Mouse (Mus musculus): ENCODE data around the gene Mki67. TPM values are rescaled to one million over a fixed set of nuclear protein-coding genes. Genes with fewer than 3 reads are reported as not detected.
A peak's percentile ranks its signal among the peaks of the same experiment; 100 is the strongest.

Mki67 gene
- polyA plus RNA-seq, 1 experiment from 2014 or later: 34.4 TPM

DNA sequence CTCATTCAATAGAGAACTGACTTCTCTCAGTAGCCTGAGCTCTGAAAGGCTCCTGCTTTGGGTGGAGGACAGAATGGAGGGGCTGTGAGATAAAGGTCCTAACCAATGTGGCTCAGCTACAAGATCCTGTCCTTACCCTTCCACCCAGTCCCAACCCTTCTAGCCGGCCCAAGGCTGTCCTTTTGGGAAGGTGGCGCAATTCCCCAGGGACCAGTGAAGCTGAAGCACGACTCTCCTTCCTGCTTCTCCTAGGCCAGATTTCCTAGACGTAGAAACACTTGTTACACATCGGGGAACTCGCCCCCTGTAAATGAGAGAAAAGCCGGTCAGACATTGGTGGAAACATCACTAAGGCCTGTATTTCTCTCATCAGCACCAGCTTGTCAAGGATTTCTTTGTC is 52.0 kb downstream of the Mki67 start:
- Histone ChIP-seq H3K9me3 (replicated peaks; ENCODE audit: control insufficient read depth, low read length) (no peaks in the 10 kb centered on the region), H3K9ac (ENCODE audit: low read length) (no peak overlapping the region), H3K27me3 (ENCODE audit: control insufficient read depth, insufficient read depth, low read length) (no peaks in the 10 kb centered on the region), H3K4me1 (ENCODE audit: control insufficient read depth, insufficient read depth, low read length) (no peaks in the 10 kb centered on the region), H3K27ac (ENCODE audit: low read length) (no peak overlapping the region), H3K4me3 (replicated peaks; ENCODE audit: low read length) (no peak overlapping the region), H3K36me3 (ENCODE audit: control insufficient read depth, insufficient read depth, low read length) (no peaks in the 10 kb centered on the region), H3K4me2 (ENCODE audit: low read depth, low read length) (no peak overlapping the region)
- no peak for ATAC-seq (ENCODE audit: insufficient read depth, low FRiP score)
- 80% methylated on average over 7 of the region's 7 CpGs for WGBS

DNA sequence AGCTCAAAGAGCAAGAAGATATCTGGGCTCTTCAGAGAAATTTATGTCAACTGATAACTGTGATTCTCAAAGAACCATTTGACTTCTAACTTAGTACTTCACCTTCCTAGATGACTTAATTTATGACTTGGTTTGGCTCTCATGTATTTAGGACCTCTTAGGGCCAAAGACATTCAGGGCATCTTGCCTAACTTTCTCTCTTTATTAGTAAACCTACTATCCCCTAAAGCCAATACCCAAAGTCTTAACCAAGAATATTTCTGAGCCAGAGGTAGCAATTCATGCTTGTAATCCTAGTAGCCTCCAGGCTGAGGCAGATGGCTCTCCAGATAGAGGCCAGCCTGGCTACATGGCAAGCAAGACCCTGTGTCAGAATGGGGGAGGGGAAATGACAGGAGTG is 55.8 kb downstream of the Mki67 start:
- H3K4me1 ChIP-seq (ENCODE audit: control insufficient read depth, insufficient read depth, low read length): 0 out of 2 replicates have a peak, but pooled peaks cover 3% of the 10 kb centered on the region
- H3K27me3 ChIP-seq (ENCODE audit: control insufficient read depth, insufficient read depth, low read length): no peaks in the 10 kb centered on the region
- H3K9ac ChIP-seq (ENCODE audit: low read length): no peak overlapping the region
- H3K9me3 ChIP-seq (replicated peaks; ENCODE audit: control insufficient read depth, low read length): no peaks in the 10 kb centered on the region
- no peak for ATAC-seq (ENCODE audit: insufficient read depth, low FRiP score)
- H3K4me3 ChIP-seq (replicated peaks; ENCODE audit: low read length): no peak overlapping the region
- H3K36me3 ChIP-seq (ENCODE audit: control insufficient read depth, insufficient read depth, low read length): no peaks in the 10 kb centered on the region
- H3K27ac ChIP-seq (ENCODE audit: low read length): no peak overlapping the region
- no peak overlapping the region for H3K4me2 ChIP-seq (ENCODE audit: low read depth, low read length)

DNA sequence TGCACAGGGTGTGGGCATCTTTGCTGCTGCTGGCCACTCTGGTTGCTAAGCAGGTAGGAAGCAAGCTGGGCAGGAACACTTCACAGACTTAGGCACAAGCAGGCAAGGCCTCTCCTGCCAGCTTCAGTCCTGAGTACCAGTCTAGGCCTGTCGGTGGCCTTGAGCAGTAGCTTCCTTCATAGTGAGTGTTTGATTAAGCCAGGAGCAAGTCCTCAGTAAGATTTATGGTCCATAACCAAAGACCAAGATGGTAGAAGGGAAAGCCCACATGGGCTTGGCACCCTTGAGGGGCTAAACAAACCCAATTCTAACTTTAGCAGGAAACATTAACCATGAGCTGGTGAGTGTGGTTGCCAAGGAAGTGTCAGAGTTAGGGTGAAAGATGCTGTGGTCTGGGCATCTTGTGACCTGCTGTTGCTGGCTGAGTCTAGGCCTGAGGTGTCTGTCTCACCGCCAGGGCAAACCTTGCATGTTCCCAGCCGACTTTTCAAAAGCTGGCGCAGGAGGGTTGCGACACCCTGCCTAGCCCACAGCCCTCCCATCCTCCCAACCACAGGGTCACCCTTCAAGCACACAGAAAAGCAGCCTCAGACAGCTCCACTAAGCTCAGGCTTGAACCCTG is 56.7 kb downstream of the Mki67 start:
- WGBS: 84% methylated on average over 5 of the region's 5 CpGs
- ATAC-seq (ENCODE audit: insufficient read depth, low FRiP score): no peak

DNA sequence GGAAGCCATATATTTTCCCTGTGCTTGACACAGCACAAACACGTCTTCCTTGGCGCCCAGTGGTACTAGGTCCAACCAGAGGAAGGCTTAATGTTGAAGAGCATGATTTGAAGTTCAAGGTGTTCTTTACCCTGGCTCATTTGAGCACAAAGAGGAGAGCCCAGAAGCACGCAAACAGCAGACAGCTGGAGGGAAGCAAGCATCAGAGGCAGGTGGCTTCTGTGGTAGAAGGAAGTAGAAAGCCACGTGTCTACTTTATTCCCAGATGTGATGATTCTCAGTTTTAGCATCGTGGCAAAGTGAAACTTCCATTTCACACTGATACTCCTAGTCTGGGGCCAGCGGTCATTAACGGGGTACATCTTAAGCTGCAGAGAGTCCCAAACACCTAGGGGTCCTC is 58.0 kb downstream of the Mki67 start:
- no peaks in the 10 kb centered on the region for H3K9me3 ChIP-seq (replicated peaks; ENCODE audit: control insufficient read depth, low read length)
- no peak for ATAC-seq (ENCODE audit: insufficient read depth, low FRiP score)
- H3K36me3 ChIP-seq (ENCODE audit: control insufficient read depth, insufficient read depth, low read length): no peaks in the 10 kb centered on the region

More for the DNA sequence above, 56.7 kb downstream of the Mki67 start:
- no peaks in the 10 kb centered on the region for H3K27me3 ChIP-seq (ENCODE audit: control insufficient read depth, insufficient read depth, low read length)
- no peak overlapping the region for H3K4me2 ChIP-seq (ENCODE audit: low read depth, low read length)
- no peaks in the 10 kb centered on the region for H3K9me3 ChIP-seq (replicated peaks; ENCODE audit: control insufficient read depth, low read length)
- H3K27ac ChIP-seq (ENCODE audit: low read length): no peak overlapping the region
- H3K36me3 ChIP-seq (ENCODE audit: control insufficient read depth, insufficient read depth, low read length): no peaks in the 10 kb centered on the region
- 0 out of 2 replicates have a peak, but pooled peaks cover 3% of the 10 kb centered on the region for H3K4me1 ChIP-seq (ENCODE audit: control insufficient read depth, insufficient read depth, low read length)
- H3K4me3 ChIP-seq (replicated peaks; ENCODE audit: low read length): no peak overlapping the region
- no peak overlapping the region for H3K9ac ChIP-seq (ENCODE audit: low read length)

DNA sequence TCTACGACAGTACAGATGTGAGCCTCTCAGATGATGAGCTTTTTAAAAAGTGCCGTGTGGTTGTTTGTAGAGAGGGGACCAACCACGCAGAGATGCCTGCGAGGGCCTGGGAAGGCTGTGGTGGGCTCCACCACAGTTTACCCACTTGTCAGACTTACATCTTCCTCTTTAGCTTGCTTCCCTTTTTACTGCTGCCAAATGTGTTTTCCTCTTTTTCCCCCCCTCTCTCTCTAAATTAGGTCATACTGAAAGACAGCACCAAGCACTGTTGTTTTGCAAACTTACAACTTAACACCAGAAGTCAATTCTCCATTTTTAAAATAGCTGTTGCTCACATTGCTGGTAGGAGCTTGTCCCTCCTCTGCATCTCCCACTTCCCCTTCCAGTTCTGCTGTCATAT is 61.0 kb downstream of the Mki67 start:
- 76% methylated on average over 4 of the region's 4 CpGs for WGBS

More for the DNA sequence above, 58.0 kb downstream of the Mki67 start:
- Histone ChIP-seq H3K27me3 (ENCODE audit: control insufficient read depth, insufficient read depth, low read length) (no peaks in the 10 kb centered on the region), H3K4me2 (ENCODE audit: low read depth, low read length) (no peak overlapping the region), H3K4me1 (ENCODE audit: control insufficient read depth, insufficient read depth, low read length) (0 out of 2 replicates have a peak, but pooled peaks cover 3% of the 10 kb centered on the region), H3K4me3 (replicated peaks; ENCODE audit: low read length) (no peak overlapping the region), H3K9ac (ENCODE audit: low read length) (no peak overlapping the region), H3K27ac (ENCODE audit: low read length) (no peak overlapping the region)
- 84% methylated on average over 7 of the region's 7 CpGs for WGBS

DNA sequence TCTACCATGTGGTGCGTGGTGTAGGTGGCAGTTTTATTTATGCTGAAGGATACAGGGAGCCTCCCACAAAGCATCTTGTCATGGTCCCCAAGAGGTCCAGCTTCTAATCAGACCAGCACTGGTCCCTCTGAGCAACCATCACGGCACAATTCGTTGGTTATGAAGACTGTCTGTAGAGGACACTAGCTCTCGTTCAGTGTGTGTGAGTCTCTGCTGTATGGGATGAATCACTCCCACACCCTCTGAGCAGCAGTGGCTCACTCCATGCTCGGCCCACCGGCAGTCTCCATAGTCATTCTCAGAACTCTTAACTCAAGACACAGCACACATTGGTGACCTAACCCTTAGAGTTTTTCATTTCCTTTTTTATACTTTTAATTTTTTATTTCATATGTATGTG is 61.9 kb downstream of the Mki67 start:
- no peaks in the 10 kb centered on the region for H3K9me3 ChIP-seq (replicated peaks; ENCODE audit: control insufficient read depth, low read length)
- no peak overlapping the region for H3K4me2 ChIP-seq (ENCODE audit: low read depth, low read length)
- no peak for ATAC-seq (ENCODE audit: insufficient read depth, low FRiP score)
- no peak overlapping the region for H3K4me3 ChIP-seq (replicated peaks; ENCODE audit: low read length)
- H3K4me1 ChIP-seq (ENCODE audit: control insufficient read depth, insufficient read depth, low read length): 0 out of 2 replicates have a peak, but pooled peaks cover 3% of the 10 kb centered on the region
- H3K27me3 ChIP-seq (ENCODE audit: control insufficient read depth, insufficient read depth, low read length): no peaks in the 10 kb centered on the region
- H3K9ac ChIP-seq (ENCODE audit: low read length): no peak overlapping the region
- H3K27ac ChIP-seq (ENCODE audit: low read length): no peak overlapping the region
- 86% methylated on average over 6 of the region's 6 CpGs for WGBS
- no peaks in the 10 kb centered on the region for H3K36me3 ChIP-seq (ENCODE audit: control insufficient read depth, insufficient read depth, low read length)

More for the DNA sequence above, 61.0 kb downstream of the Mki67 start:
- Histone ChIP-seq H3K27me3 (ENCODE audit: control insufficient read depth, insufficient read depth, low read length) (no peaks in the 10 kb centered on the region), H3K27ac (ENCODE audit: low read length) (0 out of 2 replicates have a peak overlapping the region, but pooled peaks have one; percentile 8), H3K4me2 (ENCODE audit: low read depth, low read length) (no peak overlapping the region), H3K9me3 (replicated peaks; ENCODE audit: control insufficient read depth, low read length) (no peaks in the 10 kb centered on the region), H3K4me1 (ENCODE audit: control insufficient read depth, insufficient read depth, low read length) (0 out of 2 replicates have a peak, but pooled peaks cover 3% of the 10 kb centered on the region), H3K4me3 (replicated peaks; ENCODE audit: low read length) (no peak overlapping the region), H3K9ac (ENCODE audit: low read length) (no peak overlapping the region), H3K36me3 (ENCODE audit: control insufficient read depth, insufficient read depth, low read length) (no peaks in the 10 kb centered on the region)
- ATAC-seq (ENCODE audit: insufficient read depth, low FRiP score): no peak

DNA sequence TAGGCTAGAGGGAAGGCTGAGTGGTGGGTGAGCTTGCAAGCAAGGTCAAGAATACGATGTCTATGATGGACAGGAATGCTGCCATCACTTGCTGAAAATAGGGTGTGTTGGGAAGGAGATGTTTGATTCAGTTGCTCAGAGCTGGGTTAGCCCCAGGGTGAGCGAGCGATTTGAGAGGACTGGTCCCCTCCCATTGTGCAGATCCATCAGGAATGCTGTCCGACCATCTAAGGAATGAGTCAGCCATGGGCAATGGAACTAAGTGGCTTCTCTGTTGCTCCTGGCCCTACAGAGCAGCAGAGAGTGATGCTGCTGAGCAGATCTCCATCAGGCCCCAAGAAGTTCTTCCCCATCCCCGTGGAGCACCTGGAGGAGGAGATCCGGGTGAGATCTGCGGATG is 62.6 kb downstream of the Mki67 start:
- WGBS: 79% methylated on average over 7 of the region's 7 CpGs
- Histone ChIP-seq H3K9ac (ENCODE audit: low read length) (no peak overlapping the region), H3K36me3 (ENCODE audit: control insufficient read depth, insufficient read depth, low read length) (no peaks in the 10 kb centered on the region), H3K4me3 (replicated peaks; ENCODE audit: low read length) (0 out of 2 replicates have a peak overlapping the region, but pooled peaks have one; percentile 33), H3K4me1 (ENCODE audit: control insufficient read depth, insufficient read depth, low read length) (0 out of 2 replicates have a peak, but pooled peaks cover 3% of the 10 kb centered on the region), H3K9me3 (replicated peaks; ENCODE audit: control insufficient read depth, low read length) (no peaks in the 10 kb centered on the region), H3K4me2 (ENCODE audit: low read depth, low read length) (no peak overlapping the region), H3K27ac (ENCODE audit: low read length) (no peak overlapping the region), H3K27me3 (ENCODE audit: control insufficient read depth, insufficient read depth, low read length) (no peaks in the 10 kb centered on the region)
- no peak for ATAC-seq (ENCODE audit: insufficient read depth, low FRiP score)

DNA sequence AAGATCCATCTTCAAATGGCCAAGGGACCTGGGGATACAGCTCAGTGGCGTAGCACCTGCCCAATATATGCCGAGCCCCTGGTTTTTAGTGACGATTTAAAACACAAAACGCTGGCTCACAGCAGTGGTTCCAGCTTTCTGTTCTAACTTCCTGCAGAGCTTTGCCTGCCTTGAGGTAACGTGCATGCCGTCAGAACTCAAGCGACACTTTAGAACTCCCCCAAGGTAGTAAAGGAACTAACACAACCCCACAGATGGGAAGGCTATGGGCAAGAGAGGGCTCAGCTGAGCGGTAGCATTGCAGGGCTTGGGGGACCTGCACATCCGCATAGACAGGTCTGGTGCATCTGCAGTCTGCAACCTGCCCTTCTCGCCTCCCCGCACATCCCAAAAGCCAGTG is 63.4 kb downstream of the Mki67 start:
- Histone ChIP-seq H3K4me1 (ENCODE audit: control insufficient read depth, insufficient read depth, low read length) (0 out of 2 replicates have a peak, but pooled peaks cover 3% of the 10 kb centered on the region), H3K4me2 (ENCODE audit: low read depth, low read length) (peak overlapping the region; percentile 45), H3K36me3 (ENCODE audit: control insufficient read depth, insufficient read depth, low read length) (no peaks in the 10 kb centered on the region), H3K27ac (ENCODE audit: low read length) (peak overlapping the region; percentile 75; the same call in 1 of the 2 replicates), H3K4me3 (replicated peaks; ENCODE audit: low read length) (peak overlapping the region; percentile 33; the same call in 1 of the 2 replicates), H3K9ac (ENCODE audit: low read length) (peak overlapping the region; percentile 65; the same call in 1 of the 2 replicates), H3K9me3 (replicated peaks; ENCODE audit: control insufficient read depth, low read length) (no peaks in the 10 kb centered on the region), H3K27me3 (ENCODE audit: control insufficient read depth, insufficient read depth, low read length) (no peaks in the 10 kb centered on the region)
- WGBS: 79% methylated on average over 11 of the region's 11 CpGs
- no peak for ATAC-seq (ENCODE audit: insufficient read depth, low FRiP score)

DNA sequence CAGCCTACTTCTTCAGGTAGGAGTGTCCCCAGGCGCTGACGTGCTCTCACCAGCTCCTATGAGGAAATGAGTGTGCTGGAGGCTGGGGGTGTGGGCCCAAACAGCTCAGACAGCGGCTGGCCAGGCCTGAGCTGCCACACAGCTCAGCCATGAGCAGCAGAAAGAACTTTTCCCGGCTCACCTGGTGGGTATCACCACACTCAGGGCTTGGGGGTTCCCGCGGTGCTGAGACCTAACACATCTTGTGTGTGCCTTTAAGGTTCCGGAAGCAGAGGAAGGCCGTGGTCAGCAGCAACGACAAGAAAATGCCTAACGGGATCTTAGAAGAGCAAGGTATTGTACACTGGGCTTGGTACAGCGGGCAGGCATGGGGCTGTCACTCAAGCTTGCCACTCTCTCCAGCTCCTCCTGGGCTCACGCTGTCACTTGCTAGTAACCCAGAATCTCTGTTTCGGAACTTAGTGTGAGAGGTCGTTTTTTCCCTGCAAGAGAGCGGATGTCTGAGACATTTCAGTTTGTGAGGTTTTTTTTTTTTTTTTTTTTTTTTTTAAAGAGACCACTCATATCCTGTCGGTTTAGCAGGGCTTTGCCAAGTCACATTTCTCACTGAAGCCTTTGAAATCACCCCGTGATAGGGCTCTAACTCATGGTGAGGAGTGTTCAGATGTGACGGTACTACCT is 64.2 kb downstream of the Mki67 start:
- Histone ChIP-seq H3K4me1 (ENCODE audit: control insufficient read depth, insufficient read depth, low read length) (0 out of 2 replicates have a peak, but pooled peaks cover 3% of the 10 kb centered on the region), H3K4me2 (ENCODE audit: low read depth, low read length) (peak overlapping the region; percentile 45), H3K27ac (ENCODE audit: low read length) (peak overlapping the region; percentile 75), H3K9ac (ENCODE audit: low read length) (peak overlapping the region; percentile 65), H3K27me3 (ENCODE audit: control insufficient read depth, insufficient read depth, low read length) (no peaks in the 10 kb centered on the region), H3K4me3 (replicated peaks; ENCODE audit: low read length) (peak overlapping the region; percentile 33), H3K36me3 (ENCODE audit: control insufficient read depth, insufficient read depth, low read length) (no peaks in the 10 kb centered on the region), H3K9me3 (replicated peaks; ENCODE audit: control insufficient read depth, low read length) (no peaks in the 10 kb centered on the region)
- WGBS: 43% methylated on average over 18 of the region's 18 CpGs
- no peak; the same call in 1 of the 2 replicates for ATAC-seq (ENCODE audit: insufficient read depth, low FRiP score)

Measured in stomach, embryonic 16.5 days (tissue).